Mouse (Mus musculus) heart, embryonic 16.5 days (tissue): ENCODE results near the gene Plxnd1. TPM values are rescaled to one million over a fixed set of nuclear protein-coding genes. Genes with fewer than 3 reads are reported as not detected.

Source experiments
- ATAC-seq: fragments of 200-750 bp; cut with Nextera tagmentation; replicated peaks from 2 replicates; pipeline ENCODE4 v1.8.0; 2017; ENCODE audit warnings: moderate number of reproducible peaks; ENCODE audit not compliant: insufficient read depth, low FRiP score; ENCODE audit errors: extremely low read depth
- H3K27ac ChIP-seq: fragments of 300-500 bp; sonication (generic); 2 replicates; pipeline ENCODE4 v1.5.1; 2014; ENCODE audit warnings: mild to moderate bottlenecking, low read length, control low read depth, moderate library complexity
- H3K27me3 ChIP-seq: fragments of 300-500 bp; sonication (generic); 2 replicates; pipeline ENCODE4 v1.6.1; 2014; ENCODE audit warnings: low read length, mixed read lengths; ENCODE audit not compliant: control insufficient read depth, insufficient read depth
- H3K36me3 ChIP-seq: fragments of 300-500 bp; sonication (generic); 2 replicates; pipeline ENCODE4 v1.6.1; 2014; ENCODE audit not compliant: control insufficient read depth, insufficient read depth
- H3K4me1 ChIP-seq: fragments of 300-500 bp; sonication (generic); 2 replicates; pipeline ENCODE4 v1.6.1; 2014; ENCODE audit warnings: low read length, mixed read lengths; ENCODE audit not compliant: control insufficient read depth, insufficient read depth
- H3K4me2 ChIP-seq: fragments of 300-500 bp; sonication (generic); 2 replicates; pipeline ENCODE4 v1.6.1; 2014; ENCODE audit warnings: low read depth, mild to moderate bottlenecking, control low read depth, low read length
- H3K4me3 ChIP-seq: fragments of 300-500 bp; sonication (generic); 2 replicates; pipeline ENCODE4 v1.5.1; 2014; ENCODE audit warnings: mild to moderate bottlenecking, control low read depth, low read length
- H3K9ac ChIP-seq: fragments of 300-500 bp; sonication (generic); 2 replicates; pipeline ENCODE4 v1.6.1; 2014; ENCODE audit warnings: low read length, control low read depth
- H3K9me3 ChIP-seq: fragments of 300-500 bp; sonication (generic); replicated peaks from 2 replicates; pipeline ENCODE4 v1.6.1; 2016; ENCODE audit warnings: low read length; ENCODE audit not compliant: control insufficient read depth
- WGBS: fragments of 180-500 bp; shearing (Covaris S2); extraction: QIAGEN DNeasy Blood & Tissue Kit; methylation state at CpG from one replicate; pipeline ENCODE4 v1.1.7; 2014; 5-methylcytosine and 5-hydroxymethylcytosine counted together
- polyA plus RNA-seq: library from polyadenylated mRNA; unstranded; fragments of >200 nt; fragmentation: Nextera tagmentation; extraction: Ambion mirVana; gene quantifications from 2 replicates; pipeline ENCODE4 v1.2.1, GENCODE M21; 2015

Plxnd1 gene
- polyA plus RNA-seq, 1 experiment from 2014 or later: 46.0 TPM

DNA sequence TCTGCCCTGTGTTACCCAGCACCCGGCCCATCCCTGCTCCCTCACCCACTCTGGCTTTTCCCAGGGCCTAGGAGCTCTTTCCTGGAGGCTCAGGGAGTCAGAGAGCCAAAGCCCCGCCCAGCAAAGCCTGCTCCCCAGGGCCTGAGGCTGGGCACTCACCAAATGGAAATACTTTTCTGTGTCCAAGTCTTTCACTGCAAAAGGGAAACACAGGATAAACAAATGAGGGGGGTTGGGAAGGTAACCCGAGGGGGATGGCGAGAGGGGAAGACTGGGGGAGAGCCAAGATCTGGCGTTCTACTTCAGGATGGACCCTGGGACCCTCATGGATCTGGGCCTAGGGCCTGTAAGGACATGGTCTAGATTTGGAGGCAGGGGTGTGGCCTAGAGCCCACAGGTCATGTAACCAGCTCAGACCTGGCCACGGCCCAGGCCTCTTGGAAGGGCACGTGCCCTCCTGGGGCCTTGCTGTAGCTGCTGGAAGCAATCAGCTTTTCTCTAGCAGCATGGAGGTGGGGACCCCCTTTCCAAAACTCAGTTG is 35.6 kb downstream of the Plxnd1 start:
- Histone ChIP-seq H3K9me3 (no peaks in the 10 kb centered on the region), H3K4me2 (no peak overlapping the region), H3K27ac (peak overlapping the region; percentile 33), H3K9ac (peak overlapping the region; percentile 14; the same call in 1 of the 2 replicates), H3K4me3 (no peak overlapping the region), H3K36me3 (peaks cover 6% of the 10 kb centered on the region; the same call in 1 of the 2 replicates), H3K4me1 (peaks cover 39% of the 10 kb centered on the region), H3K27me3 (no peaks in the 10 kb centered on the region)
- peak; percentile 14; the same call in 1 of the 2 replicates for ATAC-seq
- 51% methylated on average over 7 of the region's 7 CpGs for WGBS

DNA sequence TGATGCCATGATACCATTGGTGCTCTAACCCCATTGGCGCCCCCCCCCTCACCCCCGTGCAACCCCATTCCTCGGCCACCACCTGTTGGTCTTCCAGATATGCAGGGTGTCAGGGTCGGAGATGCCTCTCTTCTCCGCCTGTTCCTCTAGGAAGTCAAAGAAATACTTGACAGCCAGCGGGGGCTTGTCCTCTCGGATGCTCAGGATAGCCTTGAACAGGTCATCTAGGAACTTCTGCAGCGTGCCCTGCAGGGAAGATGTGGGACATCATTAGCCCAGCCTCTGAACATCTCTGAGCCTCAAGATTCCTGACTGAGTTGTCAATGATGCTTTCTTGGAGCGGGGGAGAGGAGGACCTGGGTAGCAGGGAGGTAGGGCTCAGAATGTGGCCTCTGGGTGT is 36.4 kb downstream of the Plxnd1 start:
- WGBS: 89% methylated on average over 9 of the region's 9 CpGs
- H3K4me1 ChIP-seq: peaks cover 45% of the 10 kb centered on the region
- H3K27ac ChIP-seq: no peak overlapping the region
- H3K9me3 ChIP-seq: no peaks in the 10 kb centered on the region
- no peak overlapping the region for H3K4me3 ChIP-seq
- H3K36me3 ChIP-seq: peaks cover 6% of the 10 kb centered on the region; the same call in 1 of the 2 replicates
- no peak overlapping the region for H3K4me2 ChIP-seq
- no peak for ATAC-seq
- no peak overlapping the region for H3K9ac ChIP-seq
- H3K27me3 ChIP-seq: no peaks in the 10 kb centered on the region

DNA sequence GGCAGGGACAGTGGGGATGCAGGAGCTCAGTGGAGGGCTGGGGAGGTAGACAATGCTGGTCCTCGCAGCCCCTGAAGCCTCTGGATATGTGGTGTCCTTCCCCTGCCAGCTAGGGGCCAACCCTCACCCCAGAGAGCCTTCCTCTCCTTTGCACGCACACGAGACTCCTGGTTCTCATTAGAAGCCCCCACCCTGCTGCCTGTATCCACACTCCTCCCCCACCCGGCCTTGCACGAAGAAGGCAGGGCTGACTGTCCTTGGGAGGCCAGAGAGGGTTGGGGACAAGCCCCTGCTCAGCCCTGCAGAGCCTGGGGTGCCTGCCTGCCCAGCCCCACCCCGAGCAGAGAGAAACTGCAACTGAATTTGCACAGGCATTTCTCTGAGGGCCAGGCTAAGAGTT is 37.1 kb downstream of the Plxnd1 start:
- Histone ChIP-seq H3K36me3 (peaks cover 6% of the 10 kb centered on the region; the same call in 1 of the 2 replicates), H3K9me3 (no peaks in the 10 kb centered on the region), H3K9ac (peak overlapping the region; percentile 2), H3K4me2 (no peak overlapping the region), H3K27me3 (no peaks in the 10 kb centered on the region), H3K27ac (peak overlapping the region; percentile 15; the same call in 1 of the 2 replicates), H3K4me3 (no peak overlapping the region), H3K4me1 (peaks cover 43% of the 10 kb centered on the region)
- 54% methylated on average over 6 of the region's 6 CpGs for WGBS
- no peak for ATAC-seq

DNA sequence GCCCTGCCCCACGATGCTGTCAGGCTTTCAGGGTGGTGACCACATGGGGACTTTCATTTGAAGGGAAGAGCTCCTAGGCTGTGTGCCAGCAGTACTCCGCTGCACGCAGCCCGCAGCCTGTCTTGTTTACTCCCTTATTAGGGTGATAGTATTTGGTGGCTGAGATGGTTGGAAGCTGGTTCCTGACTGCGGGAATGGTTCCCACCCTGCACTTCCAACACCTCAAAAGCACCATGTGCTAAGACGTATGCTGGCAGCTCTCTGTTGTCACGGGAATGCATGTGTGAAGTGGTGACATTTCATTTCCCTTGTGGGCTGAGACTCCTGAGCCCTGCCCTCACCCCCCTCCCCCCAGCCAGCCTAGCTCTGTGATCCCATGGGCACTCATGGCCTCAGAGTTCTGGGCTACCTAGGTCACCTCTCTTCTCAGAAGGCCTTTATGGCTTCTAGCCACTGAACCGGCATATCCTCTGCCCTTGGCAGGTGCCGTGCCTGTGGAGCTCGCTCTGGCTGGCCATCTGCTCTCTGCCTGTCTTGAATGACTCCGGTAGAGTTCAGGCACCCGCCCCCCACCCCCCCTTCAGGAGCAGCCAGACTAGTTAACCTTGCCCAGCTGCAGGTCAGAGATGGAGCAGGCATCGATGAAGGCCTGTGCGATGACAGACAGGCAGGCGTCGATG is 37.7 kb downstream of the Plxnd1 start:
- Histone ChIP-seq H3K9ac (peak overlapping the region; percentile 2), H3K4me3 (no peak overlapping the region), H3K27ac (peak overlapping the region; percentile 78), H3K9me3 (no peaks in the 10 kb centered on the region), H3K27me3 (no peaks in the 10 kb centered on the region), H3K4me1 (peaks cover 42% of the 10 kb centered on the region), H3K4me2 (peak overlapping the region; percentile 10; the same call in 1 of the 2 replicates), H3K36me3 (peaks cover 6% of the 10 kb centered on the region; the same call in 1 of the 2 replicates)
- WGBS: 27% methylated on average over 16 of the region's 16 CpGs
- peak; percentile 74 for ATAC-seq

GRCm38 (mm10) chr6:115956418-115956921 is 38.3 kb downstream of the Plxnd1 start:
- peak overlapping the region; percentile 78 for H3K27ac ChIP-seq
- H3K4me2 ChIP-seq: no peak overlapping the region
- H3K36me3 ChIP-seq: peaks cover 6% of the 10 kb centered on the region; the same call in 1 of the 2 replicates
- H3K27me3 ChIP-seq: no peaks in the 10 kb centered on the region
- H3K4me3 ChIP-seq: no peak overlapping the region
- WGBS: 71% methylated on average over 13 of the region's 13 CpGs
- H3K9me3 ChIP-seq: peaks cover 4% of the 10 kb centered on the region
- no peak overlapping the region for H3K9ac ChIP-seq
- H3K4me1 ChIP-seq: peaks cover 42% of the 10 kb centered on the region
- ATAC-seq: no peak

GRCm38 (mm10) chr6:115955664-115956063 is 39.1 kb downstream of the Plxnd1 start:
- H3K4me3 ChIP-seq: no peak overlapping the region
- H3K9me3 ChIP-seq: peaks cover 5% of the 10 kb centered on the region
- no peak overlapping the region for H3K9ac ChIP-seq
- H3K27ac ChIP-seq: no peak overlapping the region
- ATAC-seq: no peak
- WGBS: 85% methylated on average over 11 of the region's 11 CpGs
- no peak overlapping the region for H3K4me2 ChIP-seq
- peaks cover 6% of the 10 kb centered on the region; the same call in 1 of the 2 replicates for H3K36me3 ChIP-seq
- H3K27me3 ChIP-seq: no peaks in the 10 kb centered on the region
- peaks cover 42% of the 10 kb centered on the region for H3K4me1 ChIP-seq

DNA sequence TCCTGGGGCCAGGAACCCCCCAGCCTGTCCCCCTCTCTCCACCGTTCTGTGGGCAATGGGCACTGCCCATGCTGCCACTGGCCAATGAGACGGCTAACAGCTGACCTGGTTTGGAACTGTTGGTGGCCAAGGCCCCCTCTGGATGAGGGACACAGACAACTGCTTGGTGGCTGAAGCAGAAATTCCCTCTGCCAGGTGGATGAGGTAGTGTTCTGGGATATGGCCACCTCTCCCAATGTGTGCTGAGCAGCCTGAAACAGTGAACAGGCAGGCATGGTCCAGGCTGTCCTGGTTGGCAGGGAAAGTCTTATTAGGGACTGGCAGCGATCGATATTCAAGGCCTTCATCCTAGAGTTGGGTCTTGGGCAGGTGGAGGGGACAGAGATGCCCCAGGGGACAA is 39.6 kb downstream of the Plxnd1 start:
- no peak overlapping the region for H3K27ac ChIP-seq

DNA sequence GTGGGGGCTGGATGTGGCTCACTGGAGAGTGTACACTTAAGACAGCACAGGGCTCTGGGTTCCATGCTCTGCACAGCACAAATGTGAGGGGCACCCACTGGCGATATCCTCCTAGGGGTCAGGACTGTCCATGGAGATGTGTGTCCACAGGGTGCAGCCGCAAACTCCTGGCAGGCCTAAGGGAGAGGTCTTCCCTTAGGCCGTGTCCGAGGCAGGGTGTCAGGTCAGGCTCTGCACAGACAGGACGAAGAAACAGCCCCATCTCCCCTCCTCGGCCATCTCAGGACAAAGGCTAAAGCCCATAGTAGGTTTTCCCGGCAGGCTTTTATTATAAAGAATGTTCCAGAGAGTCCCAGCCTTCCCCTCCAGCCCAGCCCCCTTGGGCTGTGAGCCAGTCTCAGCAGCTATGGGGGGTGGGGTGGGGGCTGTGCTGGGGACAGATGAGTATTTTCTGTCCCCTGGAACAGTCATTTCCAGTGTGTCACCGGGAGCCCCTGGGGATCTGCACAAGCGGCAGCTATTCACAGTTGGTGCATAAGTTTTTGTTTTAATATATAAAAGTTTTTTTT is 40.2 kb downstream of the Plxnd1 start:
- Histone ChIP-seq H3K4me1 (peaks cover 41% of the 10 kb centered on the region), H3K27ac (no peak overlapping the region), H3K4me2 (no peak overlapping the region), H3K9me3 (peaks cover 5% of the 10 kb centered on the region), H3K27me3 (no peaks in the 10 kb centered on the region), H3K4me3 (no peak overlapping the region), H3K36me3 (no peaks in the 10 kb centered on the region), H3K9ac (0 out of 2 replicates have a peak overlapping the region, but pooled peaks have one; percentile 38)
- WGBS: 78% methylated on average over 9 of the region's 9 CpGs
- no peak for ATAC-seq

More for the DNA sequence above, 39.6 kb downstream of the Plxnd1 start:
- peaks cover 44% of the 10 kb centered on the region for H3K4me1 ChIP-seq
- H3K4me3 ChIP-seq: no peak overlapping the region
- H3K9me3 ChIP-seq: peaks cover 5% of the 10 kb centered on the region
- WGBS: 85% methylated on average over 4 of the region's 4 CpGs
- ATAC-seq: no peak
- no peak overlapping the region for H3K4me2 ChIP-seq
- H3K36me3 ChIP-seq: peaks cover 4% of the 10 kb centered on the region; the same call in 1 of the 2 replicates
- H3K27me3 ChIP-seq: no peaks in the 10 kb centered on the region
- H3K9ac ChIP-seq: no peak overlapping the region

DNA sequence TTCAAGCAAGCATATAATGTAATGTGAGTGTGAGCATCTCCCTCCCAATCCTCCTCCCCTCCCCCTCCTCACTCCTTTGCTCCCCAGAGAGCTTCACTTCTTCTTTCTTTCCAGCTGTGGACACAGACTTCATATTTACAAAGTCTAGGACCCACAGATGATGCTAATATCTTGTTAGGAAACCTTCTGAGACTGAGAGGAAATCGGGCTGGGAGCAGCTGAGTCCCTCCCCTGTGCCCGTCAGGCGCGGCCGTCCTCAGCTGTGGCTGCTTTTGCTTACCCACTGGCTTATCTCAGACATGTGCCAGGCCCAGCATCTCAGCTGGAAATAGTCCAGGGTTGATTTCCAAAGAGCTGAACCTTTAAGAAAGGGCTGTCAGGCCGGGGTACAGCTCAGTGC is 48.4 kb downstream of the Plxnd1 start:
- Histone ChIP-seq H3K9me3 (peaks cover under 1% of the 10 kb centered on the region), H3K4me1 (peaks cover 25% of the 10 kb centered on the region), H3K9ac (0 out of 2 replicates have a peak overlapping the region, but pooled peaks have one; percentile 20), H3K4me3 (no peak overlapping the region), H3K36me3 (no peaks in the 10 kb centered on the region), H3K4me2 (no peak overlapping the region), H3K27me3 (no peaks in the 10 kb centered on the region), H3K27ac (peak overlapping the region; percentile 44)
- ATAC-seq: peak; percentile 59; the same call in 1 of the 2 replicates
- 17% methylated on average over 6 of the region's 6 CpGs for WGBS
